Mouse (Mus musculus) embryonic facial prominence, embryonic 14.5 days (tissue): ENCODE measurements at regions not wholly inside any gene's neighbourhood (a gene's known extent, or its start where the extent isn't known, plus 50 kb on each side); places are given as distances from the start of the nearest gene placed in this dataset.
A peak's percentile ranks its signal among the peaks of the same experiment; 100 is the strongest.

ENCODE experiments used
- ATAC-seq: fragments of 200-750 bp; cut with Nextera tagmentation; 2 replicates; pipeline ENCODE4 v1.8.0; 2017; ENCODE audit warnings: low read depth, moderate number of reproducible peaks, moderate TSS enrichment
- DNase-seq: peaks from one replicate; pipeline ENCODE4 v3.0.0-alpha.2; 2015; ENCODE audit warnings: low spot score
- H3K27ac ChIP-seq: fragments of 300-500 bp; sonication (generic); replicated peaks from 2 replicates; pipeline ENCODE4 v1.5.1; 2014; ENCODE audit warnings: low read depth, mild to moderate bottlenecking, low read length, moderate library complexity
- H3K27me3 ChIP-seq: fragments of 300-500 bp; sonication (generic); replicated peaks from 2 replicates; pipeline ENCODE4 v1.6.1; 2014; ENCODE audit warnings: low read length; ENCODE audit not compliant: control insufficient read depth, insufficient read depth
- H3K36me3 ChIP-seq: fragments of 300-500 bp; sonication (generic); 2 replicates; pipeline ENCODE4 v1.6.1; 2014; ENCODE audit warnings: low read length, mixed read lengths; ENCODE audit not compliant: control insufficient read depth, insufficient read depth
- H3K4me1 ChIP-seq: fragments of 300-500 bp; sonication (generic); 2 replicates; pipeline ENCODE4 v1.6.1; 2014; ENCODE audit warnings: antibody characterized with exemption, low read length; ENCODE audit not compliant: control insufficient read depth, insufficient read depth
- H3K4me2 ChIP-seq: fragments of 300-500 bp; sonication (generic); 2 replicates; pipeline ENCODE4 v1.6.1; 2014; ENCODE audit warnings: low read depth, mild to moderate bottlenecking, low read length, moderate library complexity, mixed read lengths
- H3K4me3 ChIP-seq: fragments of 300-500 bp; sonication (generic); 2 replicates; pipeline ENCODE4 v1.5.1; 2014; ENCODE audit warnings: low read depth, mild to moderate bottlenecking, low read length
- H3K9ac ChIP-seq: fragments of 300-500 bp; sonication (generic); 2 replicates; pipeline ENCODE4 v1.6.1; 2014; ENCODE audit warnings: low read depth, mild to moderate bottlenecking, low read length, moderate library complexity, mixed read lengths
- H3K9me3 ChIP-seq: fragments of 300-500 bp; sonication (generic); 2 replicates; pipeline ENCODE4 v1.6.1; 2016; ENCODE audit warnings: low read length; ENCODE audit not compliant: control insufficient read depth
- WGBS: fragments of 180-500 bp; shearing (Covaris S2); extraction: QIAGEN DNeasy Blood & Tissue Kit; methylation state at CpG from one replicate; pipeline ENCODE4 v1.1.7; 2014; 5-methylcytosine and 5-hydroxymethylcytosine counted together

- H3K4me1 ChIP-seq = no peaks in the 10 kb centered on the region
- H3K36me3 ChIP-seq = no peaks in the 10 kb centered on the region
- DNase-seq (no peak), ATAC-seq (peak; percentile 79; the same call in 1 of the 2 replicates)
- no peak overlapping the region for H3K9ac ChIP-seq
- 64% methylated on average over 4 of the region's 4 CpGs for WGBS
- no peak overlapping the region for H3K4me2 ChIP-seq
- no peak overlapping the region for H3K4me3 ChIP-seq
- no peaks in the 10 kb centered on the region for H3K9me3 ChIP-seq
- H3K27ac ChIP-seq = no peak overlapping the region
- H3K27me3 ChIP-seq = no peaks in the 10 kb centered on the region
These were observed 1009.0 kb upstream of the Cited2 start for GRCm38 (mm10) chr10:16714065-16714464.

- no peaks in the 10 kb centered on the region for H3K4me1 ChIP-seq
- no peaks in the 10 kb centered on the region for H3K27me3 ChIP-seq
- no peaks in the 10 kb centered on the region for H3K36me3 ChIP-seq
- 84% methylated on average over 2 of the region's 2 CpGs for WGBS
- DNase-seq (no peak), ATAC-seq (peak; percentile 22; the same call in 1 of the 2 replicates)
- H3K9ac ChIP-seq = no peak overlapping the region
- H3K4me2 ChIP-seq = no peak overlapping the region
- no peak overlapping the region for H3K4me3 ChIP-seq
- no peaks in the 10 kb centered on the region for H3K9me3 ChIP-seq
- H3K27ac ChIP-seq = no peak overlapping the region
These were observed 1008.5 kb upstream of the Cited2 start for GRCm38 (mm10) chr10:16714526-16714925.

- no peaks in the 10 kb centered on the region for H3K36me3 ChIP-seq
- no peak overlapping the region for H3K4me3 ChIP-seq
- ATAC-seq (no peak), DNase-seq (no peak)
- no peaks in the 10 kb centered on the region for H3K9me3 ChIP-seq
- H3K4me1 ChIP-seq = no peaks in the 10 kb centered on the region
- H3K27me3 ChIP-seq = no peaks in the 10 kb centered on the region
- H3K9ac ChIP-seq = no peak overlapping the region
- H3K4me2 ChIP-seq = no peak overlapping the region
- H3K27ac ChIP-seq = no peak overlapping the region
These were observed 980.8 kb upstream of the Cited2 start for GRCm38 (mm10) chr10:16742246-16742645.

- no peaks in the 10 kb centered on the region for H3K4me1 ChIP-seq
- H3K9ac ChIP-seq = no peak overlapping the region
- H3K4me2 ChIP-seq = no peak overlapping the region
- no peak for ATAC-seq
- H3K27ac ChIP-seq = no peak overlapping the region
- no peaks in the 10 kb centered on the region for H3K36me3 ChIP-seq
- no peak overlapping the region for H3K4me3 ChIP-seq
- no peaks in the 10 kb centered on the region for H3K27me3 ChIP-seq
- no peaks in the 10 kb centered on the region for H3K9me3 ChIP-seq
- no peak for DNase-seq
These were observed 971.5 kb upstream of the Cited2 start for GRCm38 (mm10) chr10:16751546-16751945.

- no peak overlapping the region for H3K4me2 ChIP-seq
- 34% methylated on average over 4 of the region's 4 CpGs for whole genome bisulfite sequencing
- H3K9ac ChIP-seq = no peak overlapping the region
- H3K4me3 ChIP-seq = no peak overlapping the region
- no peaks in the 10 kb centered on the region for H3K9me3 ChIP-seq
- H3K36me3 ChIP-seq = no peaks in the 10 kb centered on the region
- DNase-seq = peak; percentile 91
- no peaks in the 10 kb centered on the region for H3K27me3 ChIP-seq
- no peak overlapping the region for H3K27ac ChIP-seq
- peak; percentile 90 for ATAC-seq
- no peaks in the 10 kb centered on the region for H3K4me1 ChIP-seq
These were observed 933.3 kb upstream of the Cited2 start for GRCm38 (mm10) chr10:16789641-16790243.

GRCm38 (mm10) chr10:16803978-16804377, 919.0 kb upstream of the Cited2 start:
- H3K9me3 ChIP-seq = no peaks in the 10 kb centered on the region
- H3K4me3 ChIP-seq = no peak overlapping the region
- ATAC-seq (no peak), DNase-seq (no peak)
- H3K4me1 ChIP-seq = no peaks in the 10 kb centered on the region
- no peak overlapping the region for H3K9ac ChIP-seq
- no peaks in the 10 kb centered on the region for H3K36me3 ChIP-seq
- WGBS = 68% methylated on average over 2 of the region's 2 CpGs
- no peaks in the 10 kb centered on the region for H3K27me3 ChIP-seq
- no peak overlapping the region for H3K4me2 ChIP-seq
- H3K27ac ChIP-seq = no peak overlapping the region

- no peaks in the 10 kb centered on the region for H3K27me3 ChIP-seq
- H3K27ac ChIP-seq = no peak overlapping the region
- 34% methylated on average over 2 of the region's 2 CpGs for WGBS
- no peaks in the 10 kb centered on the region for H3K9me3 ChIP-seq
- H3K4me2 ChIP-seq = no peak overlapping the region
- H3K9ac ChIP-seq = no peak overlapping the region
- H3K4me3 ChIP-seq = no peak overlapping the region
- H3K4me1 ChIP-seq = no peaks in the 10 kb centered on the region
- ATAC-seq = no peak
- DNase-seq = peak; percentile 55
- no peaks in the 10 kb centered on the region for H3K36me3 ChIP-seq
These were observed 912.3 kb upstream of the Cited2 start for GRCm38 (mm10) chr10:16810716-16811115.

GRCm38 (mm10) chr10:16814013-16814412, 909.0 kb upstream of the Cited2 start:
- Histone ChIP-seq H3K27me3 (no peaks in the 10 kb centered on the region), H3K4me3 (no peak overlapping the region), H3K27ac (no peak overlapping the region), H3K36me3 (no peaks in the 10 kb centered on the region), H3K9ac (no peak overlapping the region), H3K4me1 (no peaks in the 10 kb centered on the region), H3K9me3 (no peaks in the 10 kb centered on the region), H3K4me2 (no peak overlapping the region)
- ATAC-seq (no peak), DNase-seq (peak; percentile 56)
- WGBS = 54% methylated on average over 2 of the region's 2 CpGs

- H3K9me3 ChIP-seq = no peaks in the 10 kb centered on the region
- no peak for DNase-seq
- no peaks in the 10 kb centered on the region for H3K27me3 ChIP-seq
- WGBS = 90% methylated on average over 1 of the region's 1 CpGs
- no peak overlapping the region for H3K27ac ChIP-seq
- ATAC-seq = no peak
- no peak overlapping the region for H3K9ac ChIP-seq
- no peaks in the 10 kb centered on the region for H3K36me3 ChIP-seq
- no peak overlapping the region for H3K4me2 ChIP-seq
- H3K4me1 ChIP-seq = no peaks in the 10 kb centered on the region
- H3K4me3 ChIP-seq = no peak overlapping the region
These were observed 861.5 kb upstream of the Cited2 start for GRCm38 (mm10) chr10:16861534-16861933.
